Mouse (Mus musculus) ovary, postnatal 14 days (tissue): ENCODE results near the gene Psmd2.

ENCODE experiments used
- DNase-seq: peaks from one replicate; pipeline ENCODE4 v3.0.0; 2022; ENCODE audit warnings: low spot score

Gene Psmd2

GRCm38 (mm10) chr16:20651076-20651946 lies at the start of gene Psmd2:
Gene Psmd2 (plus strand): TSS chr16:20651652.
- peak; percentile 97 for DNase-seq

- DNase-seq = no peak
Observed at GRCm38 (mm10) chr16:20604705-20605104, 46.7 kb upstream of the Psmd2 start.

- peak; percentile 75 for DNase-seq
Observed at GRCm38 (mm10) chr16:20610501-20611356, 40.7 kb upstream of the Psmd2 start.

- DNase-seq = peak; percentile 71
Observed at GRCm38 (mm10) chr16:20611357-20612227, 39.9 kb upstream of the Psmd2 start, which contains the start of the genes Eef1akmt4, Gm49333 and Alg3. Gene Eef1akmt4 (plus strand): TSS chr16:20611593. Gene Gm49333 (plus strand): TSS chr16:20611610. Gene Alg3 (minus strand): TSS chr16:20611735.

- DNase-seq = peak; percentile 21
Observed at GRCm38 (mm10) chr16:20619541-20620398, 31.7 kb upstream of the Psmd2 start.

- DNase-seq = no peak
Observed at GRCm38 (mm10) chr16:20620399-20620735, 31.1 kb upstream of the Psmd2 start.

- DNase-seq = no peak
Observed at GRCm38 (mm10) chr16:20620751-20621190, 30.7 kb upstream of the Psmd2 start.

- peak; percentile 16 for DNase-seq
Observed at GRCm38 (mm10) chr16:20621191-20621990, 30.1 kb upstream of the Psmd2 start, which contains the start of gene Camk2n2. Gene Camk2n2 (minus strand): TSS chr16:20621287.

GRCm38 (mm10) chr16:20621991-20622685 lies 29.3 kb upstream of the Psmd2 start:
- DNase-seq = peak; percentile 15

- no peak for DNase-seq
Observed at GRCm38 (mm10) chr16:20623211-20623610, 28.2 kb upstream of the Psmd2 start.

GRCm38 (mm10) chr16:20628871-20629391 lies 22.5 kb upstream of the Psmd2 start:
- no peak for DNase-seq

GRCm38 (mm10) chr16:20629731-20630634 lies 21.5 kb upstream of the Psmd2 start, which contains the start of gene Ece2:
Gene Ece2 (plus strand): TSS chr16:20629828.
- DNase-seq = no peak

GRCm38 (mm10) chr16:20637410-20637809 lies 14.0 kb upstream of the Psmd2 start:
- no peak for DNase-seq

- DNase-seq = no peak
Observed at GRCm38 (mm10) chr16:20638367-20638766, 13.1 kb upstream of the Psmd2 start.

GRCm38 (mm10) chr16:20642161-20642560 lies 9.3 kb upstream of the Psmd2 start:
- DNase-seq = peak; percentile 58

GRCm38 (mm10) chr16:20643911-20644310 lies 7.5 kb upstream of the Psmd2 start:
- DNase-seq = no peak

GRCm38 (mm10) chr16:20651947-20652310 lies 477 bp downstream of the Psmd2 start:
- no peak for DNase-seq

- no peak for DNase-seq
Observed at GRCm38 (mm10) chr16:20653315-20653714, 1.9 kb downstream of the Psmd2 start.
